Mouse (Mus musculus) MEL (cell line): ENCODE data around the gene Htra2. TPM values are rescaled to one million over a fixed set of nuclear protein-coding genes. Genes with fewer than 3 reads are reported as not detected.

Experiments used
- DNase-seq: peaks from one replicate; pipeline ENCODE4 v3.0.0; 2011; ENCODE audit warnings: low read depth, low spot score
- H3K27ac ChIP-seq: 2 replicates; pipeline ENCODE4 v1.5.1; 2012; ENCODE audit warnings: low read depth, mild to moderate bottlenecking, control low read depth, low read length, moderate library complexity; ENCODE audit not compliant: control insufficient read depth
- H3K27me3 ChIP-seq, 2 experiments: fragments of 150-350 bp in 1 of 2; sonication (generic) in 1 of 2; 2 replicates each; pipeline ENCODE4 v1.6.1; 2012; ENCODE audit warnings: low read length in 2 of 2, mild to moderate bottlenecking in 2 of 2, improper control_type of control experiment in 1 of 2, moderate library complexity in 1 of 2; ENCODE audit not compliant: insufficient read depth in 2 of 2, control insufficient read depth in 1 of 2
- H3K36me3 ChIP-seq, 2 experiments: 2 replicates each; pipeline ENCODE4 v1.6.1; 2012 to 2014; ENCODE audit warnings: low read length in 2 of 2, improper control_type of control experiment in 1 of 2, inconsistent platforms in 1 of 2, mild to moderate bottlenecking in 1 of 2; ENCODE audit not compliant: insufficient read depth in 2 of 2, control insufficient read depth in 1 of 2
- H3K4me1 ChIP-seq, 2 experiments: fragments of 150-350 bp in 1 of 2; sonication (generic) in 1 of 2; 2 replicates each; pipeline ENCODE4 v1.6.1; 2012; ENCODE audit warnings: low read length in 2 of 2, improper control_type of control experiment in 1 of 2, mild to moderate bottlenecking in 1 of 2; ENCODE audit not compliant: insufficient read depth in 2 of 2, control insufficient read depth in 1 of 2
- H3K4me3 ChIP-seq, 2 experiments: fragments of 150-350 bp in 1 of 2; sonication (generic) in 1 of 2; 2 replicates each; pipeline ENCODE4 v1.5.1; 2012; ENCODE audit warnings: low read depth in 2 of 2, low read length in 2 of 2, mild to moderate bottlenecking in 2 of 2, moderate library complexity in 2 of 2, control low read depth in 1 of 2, improper control_type of control experiment in 1 of 2; ENCODE audit not compliant: control insufficient read depth in 1 of 2, insufficient read depth in 1 of 2
- H3K79me2 ChIP-seq: 2 replicates; pipeline ENCODE4 v1.6.1; 2012; ENCODE audit warnings: mild to moderate bottlenecking, low read length, moderate library complexity; ENCODE audit not compliant: control insufficient read depth, poor library complexity, insufficient read depth
- H3K9ac ChIP-seq: 2 replicates; pipeline ENCODE4 v1.6.1; 2012; ENCODE audit warnings: low read depth, mild to moderate bottlenecking, control low read depth, low read length, moderate library complexity; ENCODE audit not compliant: control insufficient read depth, poor library complexity, severe bottlenecking
- H3K9me3 ChIP-seq: fragments of 150-350 bp; sonication (generic); replicated peaks from 2 replicates; pipeline ENCODE4 v1.6.1; 2012; ENCODE audit warnings: mild to moderate bottlenecking, low read length, improper control_type of control experiment, moderate library complexity; ENCODE audit not compliant: insufficient read depth
- CHD1 ChIP-seq: IDR thresholded peaks from 2 replicates; pipeline ENCODE4 v1.6.1; 2012; ENCODE audit warnings: low read depth, mild to moderate bottlenecking, inconsistent platforms, low read length, improper control_type of control experiment
- CHD2 ChIP-seq: IDR thresholded peaks from 2 replicates; pipeline ENCODE4 v1.6.1; 2011; ENCODE audit warnings: low read length, improper control_type of control experiment
- CTCF ChIP-seq, 3 experiments: IDR thresholded peaks in 2 of 3; conservative IDR thresholded peaks in 1 of 3; 2 replicates each; pipeline ENCODE4 v1.5.1; 2011 to 2012; ENCODE audit warnings: low read length in 3 of 3, low read depth in 2 of 3, mild to moderate bottlenecking in 2 of 3, improper control_type of control experiment in 1 of 3, inconsistent platforms in 1 of 3, mixed read lengths in 1 of 3, moderate library complexity in 1 of 3; ENCODE audit not compliant: control insufficient read depth in 1 of 3, insufficient read depth in 1 of 3, poor library complexity in 1 of 3, severe bottlenecking in 1 of 3
- E2F4 ChIP-seq: IDR thresholded peaks from 2 replicates; pipeline ENCODE4 v1.6.1; 2011; ENCODE audit warnings: low read depth, low read length, improper control_type of control experiment, borderline replicate concordance
- EP300 ChIP-seq, 2 experiments: IDR thresholded peaks; 2 replicates each; pipeline ENCODE4 v1.6.1; 2011; ENCODE audit warnings: improper control_type of control experiment in 2 of 2, low read length in 2 of 2, low read depth in 1 of 2, mild to moderate bottlenecking in 1 of 2
- GABPA ChIP-seq: IDR thresholded peaks from 2 replicates; pipeline ENCODE4 v1.6.1; 2012; ENCODE audit warnings: low read depth, mild to moderate bottlenecking, inconsistent platforms, low read length, improper control_type of control experiment, moderate library complexity
- GATA1 ChIP-seq: IDR thresholded peaks from 2 replicates; pipeline ENCODE4 v1.6.1; 2011; ENCODE audit warnings: low read depth, low read length, improper control_type of control experiment
- HCFC1 ChIP-seq: IDR thresholded peaks from 2 replicates; pipeline ENCODE4 v1.6.1; 2012; ENCODE audit warnings: low read depth, mild to moderate bottlenecking, inconsistent platforms, low read length, improper control_type of control experiment, moderate library complexity
- JUND ChIP-seq: IDR thresholded peaks from 2 replicates; pipeline ENCODE4 v1.6.1; 2011; ENCODE audit warnings: low read depth, mild to moderate bottlenecking, improper control_type of control experiment, low read length
- KAT2A ChIP-seq: conservative IDR thresholded peaks from 2 replicates; pipeline ENCODE4 v1.6.1; 2012; ENCODE audit warnings: low read depth, low read length, improper control_type of control experiment, inconsistent platforms
- MAFK ChIP-seq: IDR thresholded peaks from 2 replicates; pipeline ENCODE4 v1.6.1; 2011; ENCODE audit warnings: low read depth, mild to moderate bottlenecking, low read length, improper control_type of control experiment, borderline replicate concordance
- MEF2A ChIP-seq: IDR thresholded peaks from 2 replicates; pipeline ENCODE4 v1.6.1; 2014; ENCODE audit warnings: low read depth, mild to moderate bottlenecking, inconsistent platforms, low read length, improper control_type of control experiment; ENCODE audit not compliant: poor library complexity, insufficient replicate concordance, severe bottlenecking; ENCODE audit errors: extremely low read depth
- MXI1 ChIP-seq: IDR thresholded peaks from 2 replicates; pipeline ENCODE4 v1.6.1; 2011; ENCODE audit warnings: mild to moderate bottlenecking, low read depth, low read length, improper control_type of control experiment
- MYB ChIP-seq: IDR thresholded peaks from 2 replicates; pipeline ENCODE4 v1.6.1; 2011; ENCODE audit warnings: mild to moderate bottlenecking, low read depth, low read length, improper control_type of control experiment
- NELFE ChIP-seq: IDR thresholded peaks from 2 replicates; pipeline ENCODE4 v1.6.1; 2011; ENCODE audit warnings: low read depth, low read length, improper control_type of control experiment
- POLR2A ChIP-seq, 2 experiments: IDR thresholded peaks; 2 replicates each; pipeline ENCODE4 v1.6.1; 2011 to 2012; ENCODE audit warnings: low read length in 2 of 2, mild to moderate bottlenecking in 2 of 2, control low read depth in 1 of 2, improper control_type of control experiment in 1 of 2, low read depth in 1 of 2, moderate library complexity in 1 of 2; ENCODE audit not compliant: control insufficient read depth in 1 of 2, insufficient read depth in 1 of 2, poor library complexity in 1 of 2
- POLR2AphosphoS2 ChIP-seq: IDR thresholded peaks from 2 replicates; pipeline ENCODE4 v1.6.1; 2011; ENCODE audit warnings: low read length, improper control_type of control experiment
- RAD21 ChIP-seq: IDR thresholded peaks from 2 replicates; pipeline ENCODE4 v1.6.1; 2011; ENCODE audit warnings: mild to moderate bottlenecking, low read depth, low read length, improper control_type of control experiment
- RCOR1 ChIP-seq: IDR thresholded peaks from 2 replicates; pipeline ENCODE4 v1.6.1; 2012; ENCODE audit warnings: low read depth, mild to moderate bottlenecking, inconsistent platforms, low read length, improper control_type of control experiment
- SIN3A ChIP-seq: IDR thresholded peaks from 2 replicates; pipeline ENCODE4 v1.6.1; 2012; ENCODE audit warnings: low read length, improper control_type of control experiment, inconsistent platforms
- TAL1 ChIP-seq: IDR thresholded peaks from 2 replicates; pipeline ENCODE4 v1.6.1; 2012; ENCODE audit warnings: mild to moderate bottlenecking, inconsistent platforms, low read length, moderate library complexity, mixed read lengths
- TBP ChIP-seq: IDR thresholded peaks from 2 replicates; pipeline ENCODE4 v1.8.0; 2011; ENCODE audit warnings: low read depth, low read length, improper control_type of control experiment
- UBTF ChIP-seq: IDR thresholded peaks from 2 replicates; pipeline ENCODE4 v1.6.1; 2012; ENCODE audit warnings: low read depth, mild to moderate bottlenecking, inconsistent platforms, low read length, improper control_type of control experiment, moderate library complexity, borderline replicate concordance; ENCODE audit not compliant: insufficient read depth
- USF1 ChIP-seq: IDR thresholded peaks from 2 replicates; pipeline ENCODE4 v1.6.1; 2014; ENCODE audit warnings: low read depth, mild to moderate bottlenecking, inconsistent platforms, low read length, improper control_type of control experiment, moderate library complexity
- USF2 ChIP-seq, 2 experiments: IDR thresholded peaks; 2 replicates each; pipeline ENCODE4 v1.6.1; 2011 to 2012; ENCODE audit warnings: improper control_type of control experiment in 2 of 2, low read length in 2 of 2, borderline replicate concordance in 1 of 2, inconsistent platforms in 1 of 2, low read depth in 1 of 2, mild to moderate bottlenecking in 1 of 2; ENCODE audit not compliant: insufficient read depth in 1 of 2
- ZKSCAN1 ChIP-seq: IDR thresholded peaks from 2 replicates; pipeline ENCODE4 v1.6.1; 2012; ENCODE audit warnings: low read depth, mild to moderate bottlenecking, inconsistent platforms, low read length, improper control_type of control experiment, moderate library complexity
- ZMIZ1 ChIP-seq: IDR thresholded peaks from 2 replicates; pipeline ENCODE4 v1.6.1; 2012; ENCODE audit warnings: low read depth, mild to moderate bottlenecking, inconsistent platforms, low read length, improper control_type of control experiment, moderate library complexity
- ZNF384 ChIP-seq: IDR thresholded peaks from 2 replicates; pipeline ENCODE4 v1.6.1; 2012; ENCODE audit warnings: low read depth, mild to moderate bottlenecking, inconsistent platforms, low read length, improper control_type of control experiment
- polyA plus RNA-seq, 2 experiments: library from polyadenylated mRNA; stranded (reverse) in 1 of 2; unstranded in 1 of 2; fragments of >175 nt in 1 of 2; fragments of >200 nt in 1 of 2; gene quantifications; 2 replicates each; pipeline versions ENCODE4 v1.2.1 to v1.2.4; 2012; ENCODE audit warnings: low replicate concordance in 2 of 2, low read depth in 1 of 2; ENCODE audit not compliant: insufficient read length in 2 of 2, insufficient read depth in 1 of 2, missing spikeins in 1 of 2
- total RNA-seq: library from RNA; depleted of rRNA; stranded (reverse); fragments of 300-350 nt; gene quantifications from 2 replicates; pipeline ENCODE4 v1.2.3, GENCODE M21; 2012

Htra2 gene
- total and polyA plus RNA-seq, 3 experiments, result 107 to 133 TPM; not detected in 1

- H3K27ac ChIP-seq, result no peak within 1 kb of the TSS
- H3K9ac ChIP-seq, result no peak within 1 kb of the TSS
- H3K9me3 ChIP-seq, result no peaks in the 10 kb centered on the region
- peaks cover 0 to 7% of the 10 kb centered on the region in 2 experiments; a peak in 3 of 4 replicates for H3K36me3 ChIP-seq
- H3K4me1 ChIP-seq, result peaks cover 0 to 12% of the 10 kb centered on the region in 2 experiments; a peak in 3 of 4 replicates
- H3K27me3 ChIP-seq, result no peaks in the 10 kb centered on the region
- DNase-seq, result peak; percentile 46
- H3K79me2 ChIP-seq, result peaks cover 36% of the 10 kb centered on the region
- TF ChIP-seq JUND (no peak), ZMIZ1 (0 out of 2 replicates have a peak, but pooled peaks have one; percentile 29), ZNF384 (no peak), POLR2A (IDR thresholded peaks at IDR 0.05; ENCODE audit: control insufficient read depth in 1 of 2, insufficient read depth in 1 of 2, low read depth in 1 of 2, low read length in 2 of 2, poor library complexity in 1 of 2) (peak in 1 of 2 experiments; percentile 25; a peak in 1 of 4 replicates), EP300 (IDR thresholded peaks at IDR 0.05; ENCODE audit: low read depth in 1 of 2, low read length in 2 of 2) (no peak), TAL1 (no peak), CHD1 (no peak), MYB (no peak), TBP (no peak), SIN3A (no peak), HCFC1 (peak; percentile 88), MXI1 (no peak), RAD21 (no peak), USF1 (no peak), GATA1 (no peak)
- H3K4me3 ChIP-seq, result no peak within 1 kb of the TSS
Measured at GRCm38 (mm10) chr6:83057790-83058189, 2.7 kb upstream of the Htra2 start, which contains the start of gene Dqx1. Gene Dqx1, plus strand, starts transcription at chr6:83057844.

DNA sequence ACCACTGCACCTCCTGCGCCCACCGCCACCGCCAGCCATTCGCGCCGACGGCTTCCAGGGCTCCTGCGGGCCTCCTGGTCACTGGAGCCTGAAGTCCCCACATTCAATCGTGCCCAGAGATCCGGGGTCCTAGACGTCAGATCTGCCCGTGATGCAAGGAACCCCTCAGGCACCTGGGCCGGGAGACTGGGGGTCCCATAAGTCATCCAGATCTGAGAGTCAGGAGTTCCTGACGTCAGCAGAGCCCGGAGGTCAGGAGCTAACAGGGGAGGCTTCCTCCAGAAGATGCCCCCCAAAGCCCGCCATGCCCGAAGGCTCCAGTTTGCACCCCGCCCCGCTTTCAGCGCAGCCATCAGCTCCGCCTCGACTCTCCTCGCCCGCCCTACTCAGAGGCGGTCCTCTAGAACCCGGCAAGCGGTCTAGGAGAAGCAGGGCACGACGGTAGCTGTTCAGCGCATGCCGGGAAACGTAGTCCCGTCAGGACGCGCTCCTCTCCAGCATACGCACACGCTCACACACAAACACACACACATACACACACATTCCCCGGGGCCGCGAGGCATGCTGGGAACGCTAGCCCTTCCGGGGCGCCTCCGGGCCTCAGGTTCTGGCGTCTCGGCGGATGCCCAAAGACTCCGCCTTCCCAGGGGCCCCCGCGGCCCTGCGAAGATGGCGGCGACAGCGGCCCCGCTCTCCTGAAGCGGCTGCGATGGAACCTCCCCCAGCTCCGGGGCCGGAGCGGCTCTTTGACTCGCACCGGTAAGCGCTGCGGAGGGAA is 810 bp downstream of the Htra2 start, which contains the start of gene Aup1:
Gene Aup1, plus strand, starts transcription at position 448 of the 778 bp plus-strand sequence.
- H3K4me3 ChIP-seq, result peak within 1 kb of the TSS; percentile 68 to 87
- H3K9me3 ChIP-seq, result no peaks in the 10 kb centered on the region
- peaks cover 0 to 18% of the 10 kb centered on the region in 2 experiments; a peak in 3 of 4 replicates for H3K4me1 ChIP-seq
- H3K27ac ChIP-seq, result peak within 1 kb of the TSS; percentile 75
- no peaks in the 10 kb centered on the region for H3K27me3 ChIP-seq
- peaks cover 0 to 14% of the 10 kb centered on the region in 2 experiments for H3K36me3 ChIP-seq
- peak; percentile 99 for DNase-seq
- H3K9ac ChIP-seq, result peak within 1 kb of the TSS; percentile 97
- peaks cover 41% of the 10 kb centered on the region for H3K79me2 ChIP-seq
- TF ChIP-seq UBTF (no peak), ZMIZ1 (peak; percentile 74), MAFK (no peak), POLR2AphosphoS2 (peak; percentile 81), CTCF (IDR thresholded peaks at IDR 0.05 in 2 of 3, conservative IDR thresholded peaks at IDR 0.05 in 1 of 3; ENCODE audit: control insufficient read depth in 1 of 3, insufficient read depth in 1 of 3, low read depth in 2 of 3, low read length in 3 of 3, poor library complexity in 1 of 3, severe bottlenecking in 1 of 3) (no peak), MEF2A (peak; percentile 68; the same call in 1 of the 2 replicates), E2F4 (0 out of 2 replicates have a peak, but pooled peaks have one; percentile 82), CHD2 (no peak), POLR2A (IDR thresholded peaks at IDR 0.05; ENCODE audit: control insufficient read depth in 1 of 2, insufficient read depth in 1 of 2, low read depth in 1 of 2, low read length in 2 of 2, poor library complexity in 1 of 2) (peak; percentile 63 to 82; a peak in 3 of 4 replicates), NELFE (peak; percentile 90), SIN3A (peak; percentile 95), ZKSCAN1 (no peak), RCOR1 (0 out of 2 replicates have a peak, but pooled peaks have one; percentile 31), CHD1 (0 out of 2 replicates have a peak, but pooled peaks have one; percentile 45), KAT2A (peak; percentile 96), MXI1 (peak; percentile 88), GABPA (no peak), TAL1 (no peak), USF2 (IDR thresholded peaks at IDR 0.05; ENCODE audit: borderline replicate concordance in 1 of 2, insufficient read depth in 1 of 2, low read depth in 1 of 2, low read length in 2 of 2) (no peak), JUND (no peak), TBP (peak; percentile 85)
